Mouse (Mus musculus): ENCODE data around the gene Rai14. TPM values are rescaled to one million over a fixed set of nuclear protein-coding genes. Genes with fewer than 3 reads are reported as not detected.

The Rai14 gene
- polyA plus RNA-seq, 1 experiment from 2014 or later = 8.6 TPM

DNA sequence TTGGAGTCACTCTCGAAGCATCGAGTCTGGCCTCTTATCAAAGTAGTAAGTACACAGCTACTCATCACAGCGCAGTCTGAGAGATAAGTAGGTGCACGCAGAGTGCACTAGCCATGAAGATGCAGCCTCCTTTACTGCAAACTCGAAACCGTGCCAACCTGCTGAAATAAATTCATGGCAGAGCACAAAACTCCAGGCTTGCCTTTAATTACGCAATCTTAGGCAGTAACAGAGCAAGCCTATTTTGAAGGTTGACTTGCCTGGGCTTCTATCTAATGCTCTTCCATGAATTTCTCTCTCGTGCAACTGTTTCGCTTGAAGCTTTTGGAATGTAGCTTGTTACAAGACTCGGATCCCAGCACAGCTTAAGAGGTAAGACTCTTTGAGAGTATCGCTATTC lies 25.1 kb downstream of the Rai14 start:
- H3K4me2 ChIP-seq (ENCODE audit: low read length) = no peak overlapping the region
- H3K27ac ChIP-seq (ENCODE audit: low read length) = no peak overlapping the region

DNA sequence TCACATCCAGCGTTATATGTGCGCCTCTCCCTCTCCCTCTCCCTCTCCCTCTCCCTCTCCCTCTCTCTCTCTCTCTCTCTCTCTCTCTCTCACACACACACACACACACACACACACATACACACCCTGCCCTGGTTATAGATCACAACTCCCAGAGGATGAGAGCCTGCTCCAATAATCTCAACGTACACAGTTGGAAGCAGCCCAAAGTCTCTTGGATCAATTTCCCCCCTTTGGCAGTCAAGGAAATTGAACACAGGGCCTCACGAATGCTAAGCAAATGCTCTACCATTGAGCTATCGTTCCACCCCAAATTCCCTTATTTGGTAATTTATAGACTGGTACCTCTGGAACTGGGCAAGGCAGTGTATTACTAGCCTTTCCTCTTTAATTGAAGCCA lies 25.7 kb downstream of the Rai14 start:
- 92% methylated on average over 5 of the region's 5 CpGs for WGBS
- H3K4me3 ChIP-seq (ENCODE audit: low read depth, low read length) = no peak overlapping the region
- H3K9me3 ChIP-seq (replicated peaks; ENCODE audit: control insufficient read depth, low read length, poor library complexity, severe bottlenecking) = no peaks in the 10 kb centered on the region
- no peak overlapping the region for H3K27ac ChIP-seq (ENCODE audit: low read length)
- no peaks in the 10 kb centered on the region for H3K36me3 ChIP-seq (ENCODE audit: control insufficient read depth, insufficient read depth, low read length)
- H3K4me2 ChIP-seq (ENCODE audit: low read length) = no peak overlapping the region
- no peaks in the 10 kb centered on the region for H3K4me1 ChIP-seq (ENCODE audit: control insufficient read depth, insufficient read depth, low read length)
- H3K27me3 ChIP-seq (ENCODE audit: control insufficient read depth, insufficient read depth, low read depth, low read length) = no peaks in the 10 kb centered on the region
- ATAC-seq = no peak
- no peak overlapping the region for H3K9ac ChIP-seq (ENCODE audit: low read depth, low read length)

More for the DNA sequence above, 25.1 kb downstream of the Rai14 start:
- Histone ChIP-seq H3K27me3 (ENCODE audit: control insufficient read depth, insufficient read depth, low read depth, low read length) (no peaks in the 10 kb centered on the region), H3K4me3 (ENCODE audit: low read depth, low read length) (no peak overlapping the region), H3K36me3 (ENCODE audit: control insufficient read depth, insufficient read depth, low read length) (no peaks in the 10 kb centered on the region), H3K9ac (ENCODE audit: low read depth, low read length) (no peak overlapping the region), H3K4me1 (ENCODE audit: control insufficient read depth, insufficient read depth, low read length) (no peaks in the 10 kb centered on the region), H3K9me3 (replicated peaks; ENCODE audit: control insufficient read depth, low read length, poor library complexity, severe bottlenecking) (no peaks in the 10 kb centered on the region)
- no peak for ATAC-seq
- WGBS = 96% methylated on average over 11 of the region's 11 CpGs

DNA sequence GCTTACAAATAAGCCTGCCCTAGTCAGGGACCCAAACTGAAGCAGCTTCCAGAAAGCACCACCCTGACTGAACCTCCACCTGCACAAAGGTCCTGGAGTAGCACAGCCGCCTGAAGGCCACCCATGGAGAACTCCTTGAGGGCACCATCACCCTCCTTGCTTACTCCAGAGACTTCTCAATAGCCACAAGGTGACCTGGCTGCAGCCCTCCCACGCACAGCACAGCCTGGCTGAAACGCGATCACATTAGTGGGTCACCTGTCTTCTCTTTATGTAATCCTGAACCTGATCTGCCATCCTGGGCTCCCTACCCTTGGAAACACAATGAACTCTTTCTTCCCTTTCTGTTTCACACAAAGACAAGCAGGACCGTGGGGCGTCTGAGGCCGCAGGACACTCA lies 27.1 kb downstream of the Rai14 start:
- H3K27ac ChIP-seq (ENCODE audit: low read length) = no peak overlapping the region
- no peaks in the 10 kb centered on the region for H3K4me1 ChIP-seq (ENCODE audit: control insufficient read depth, insufficient read depth, low read length)
- H3K9ac ChIP-seq (ENCODE audit: low read depth, low read length) = no peak overlapping the region
- H3K9me3 ChIP-seq (replicated peaks; ENCODE audit: control insufficient read depth, low read length, poor library complexity, severe bottlenecking) = no peaks in the 10 kb centered on the region
- WGBS = 63% methylated on average over 7 of the region's 7 CpGs
- ATAC-seq = no peak
- no peaks in the 10 kb centered on the region for H3K36me3 ChIP-seq (ENCODE audit: control insufficient read depth, insufficient read depth, low read length)
- no peak overlapping the region for H3K4me2 ChIP-seq (ENCODE audit: low read length)
- H3K27me3 ChIP-seq (ENCODE audit: control insufficient read depth, insufficient read depth, low read depth, low read length) = no peaks in the 10 kb centered on the region
- H3K4me3 ChIP-seq (ENCODE audit: low read depth, low read length) = no peak overlapping the region

DNA sequence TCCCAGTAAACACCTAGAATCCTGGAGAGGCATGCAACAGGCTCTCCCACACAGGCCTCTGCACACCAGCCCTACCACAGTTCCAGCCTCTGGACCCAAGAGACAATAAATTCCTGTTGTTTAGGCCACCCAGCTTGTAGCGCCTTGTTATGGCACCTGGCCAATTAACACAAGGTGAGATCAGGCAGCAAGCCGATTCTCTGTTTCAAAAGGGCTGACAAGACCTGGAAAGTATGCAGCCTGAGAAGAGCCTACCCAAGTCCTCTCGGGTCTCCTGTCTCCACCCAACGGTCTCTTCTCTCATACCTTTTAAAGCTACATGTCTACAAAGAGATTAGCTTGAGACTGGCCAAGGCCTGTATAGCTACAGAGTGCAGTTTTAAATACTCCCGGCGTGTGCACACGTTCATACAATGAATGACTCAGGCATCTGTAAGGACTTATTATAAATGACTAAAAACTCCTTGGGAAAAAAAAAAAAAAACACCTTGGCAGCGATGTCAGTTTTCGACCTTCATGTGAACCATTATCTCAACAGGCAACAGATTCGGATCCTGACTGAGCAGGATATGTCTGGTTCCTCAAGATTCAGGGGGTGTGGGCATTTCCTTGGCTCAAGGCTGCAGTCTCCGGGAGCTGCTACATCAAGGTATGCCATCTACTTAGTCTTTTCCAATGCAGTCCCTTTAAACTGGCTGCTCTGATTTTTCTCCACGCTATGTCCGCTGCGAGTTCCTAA lies 28.6 kb downstream of the Rai14 start:
- H3K4me1 ChIP-seq (ENCODE audit: control insufficient read depth, insufficient read depth, low read length) = no peaks in the 10 kb centered on the region

DNA sequence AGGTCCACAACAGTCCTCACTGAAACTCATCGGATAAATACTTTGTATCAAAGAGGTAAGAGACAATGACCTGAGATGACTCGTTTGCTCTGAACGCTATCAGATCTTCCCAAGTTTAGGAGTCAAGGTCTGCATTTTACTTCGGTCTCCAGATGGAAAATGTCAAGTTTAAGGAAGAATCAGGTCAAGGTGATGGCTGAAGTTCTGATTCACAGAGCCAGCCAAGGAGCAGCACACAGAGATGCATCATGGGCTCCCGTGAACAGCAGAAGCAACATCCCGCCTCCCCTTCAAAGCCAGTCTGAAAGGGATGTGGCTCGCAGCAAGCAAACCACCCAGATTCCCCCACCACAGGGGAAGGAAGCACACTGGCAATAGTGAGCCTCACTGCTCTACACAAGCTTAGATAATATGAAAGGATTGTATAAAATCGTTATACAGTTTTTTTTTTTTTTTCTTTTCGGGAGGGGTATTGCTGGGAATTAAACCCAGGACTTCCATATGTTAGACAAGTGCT lies 30.7 kb downstream of the Rai14 start:
- WGBS = 92% methylated on average over 9 of the region's 9 CpGs
- H3K4me3 ChIP-seq (ENCODE audit: low read depth, low read length) = no peak overlapping the region
- no peak overlapping the region for H3K27ac ChIP-seq (ENCODE audit: low read length)
- H3K4me2 ChIP-seq (ENCODE audit: low read length) = no peak overlapping the region
- no peaks in the 10 kb centered on the region for H3K4me1 ChIP-seq (ENCODE audit: control insufficient read depth, insufficient read depth, low read length)
- H3K9me3 ChIP-seq (replicated peaks; ENCODE audit: control insufficient read depth, low read length, poor library complexity, severe bottlenecking) = no peaks in the 10 kb centered on the region
- H3K27me3 ChIP-seq (ENCODE audit: control insufficient read depth, insufficient read depth, low read depth, low read length) = no peaks in the 10 kb centered on the region
- no peak for ATAC-seq
- no peaks in the 10 kb centered on the region for H3K36me3 ChIP-seq (ENCODE audit: control insufficient read depth, insufficient read depth, low read length)
- no peak overlapping the region for H3K9ac ChIP-seq (ENCODE audit: low read depth, low read length)

More for the DNA sequence above, 28.6 kb downstream of the Rai14 start:
- no peaks in the 10 kb centered on the region for H3K9me3 ChIP-seq (replicated peaks; ENCODE audit: control insufficient read depth, low read length, poor library complexity, severe bottlenecking)
- H3K9ac ChIP-seq (ENCODE audit: low read depth, low read length) = no peak overlapping the region
- no peak overlapping the region for H3K27ac ChIP-seq (ENCODE audit: low read length)
- no peak overlapping the region for H3K4me3 ChIP-seq (ENCODE audit: low read depth, low read length)
- H3K4me2 ChIP-seq (ENCODE audit: low read length) = no peak overlapping the region
- H3K27me3 ChIP-seq (ENCODE audit: control insufficient read depth, insufficient read depth, low read depth, low read length) = no peaks in the 10 kb centered on the region
- no peak for ATAC-seq
- WGBS = 90% methylated on average over 14 of the region's 14 CpGs
- H3K36me3 ChIP-seq (ENCODE audit: control insufficient read depth, insufficient read depth, low read length) = no peaks in the 10 kb centered on the region

DNA sequence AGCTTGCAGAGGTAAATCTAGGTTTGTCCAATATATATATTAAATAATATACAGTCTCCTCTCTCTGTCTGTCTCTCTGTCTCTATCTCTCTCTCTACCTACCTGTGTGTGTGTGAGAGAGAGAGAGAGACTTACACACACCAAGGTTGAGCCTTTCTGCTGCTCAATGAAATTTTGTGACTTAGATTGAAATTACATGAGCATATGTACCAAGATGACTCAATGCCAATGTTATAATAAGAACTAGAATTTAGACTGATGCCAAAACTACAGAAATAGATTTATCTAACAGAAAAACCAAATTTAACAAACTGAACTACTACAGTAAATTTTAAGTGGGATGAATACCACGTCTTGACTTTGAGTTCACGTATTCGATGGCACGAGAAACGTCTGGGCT lies 33.9 kb downstream of the Rai14 start:
- no peak overlapping the region for H3K27ac ChIP-seq (ENCODE audit: low read length)
- ATAC-seq = no peak
- WGBS = 94% methylated on average over 5 of the region's 5 CpGs

DNA sequence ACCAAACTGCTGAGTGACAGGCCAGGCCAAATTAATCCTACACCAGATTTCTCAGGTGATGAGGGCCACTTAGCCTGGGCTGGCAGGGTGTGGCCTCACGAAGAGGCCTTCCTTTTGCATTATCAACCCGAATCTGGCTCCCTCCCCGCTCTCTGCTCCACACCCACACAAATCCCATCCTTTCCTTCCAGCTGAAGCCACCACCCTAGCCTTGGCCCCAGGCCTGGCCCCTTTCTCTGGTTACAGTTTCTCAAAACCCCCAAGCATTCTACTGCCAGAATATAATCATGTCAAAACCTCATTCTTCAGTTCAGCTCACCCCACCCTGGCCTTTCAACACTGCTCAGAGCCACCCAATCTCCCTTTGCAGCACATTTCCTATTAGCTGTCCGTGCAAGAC lies 34.9 kb downstream of the Rai14 start:
- H3K27ac ChIP-seq (ENCODE audit: low read length) = no peak overlapping the region
- no peak overlapping the region for H3K4me2 ChIP-seq (ENCODE audit: low read length)
- no peaks in the 10 kb centered on the region for H3K27me3 ChIP-seq (ENCODE audit: control insufficient read depth, insufficient read depth, low read depth, low read length)
- no peak overlapping the region for H3K4me3 ChIP-seq (ENCODE audit: low read depth, low read length)
- WGBS = 81% methylated on average over 4 of the region's 4 CpGs
- H3K9ac ChIP-seq (ENCODE audit: low read depth, low read length) = no peak overlapping the region
- no peaks in the 10 kb centered on the region for H3K9me3 ChIP-seq (replicated peaks; ENCODE audit: control insufficient read depth, low read length, poor library complexity, severe bottlenecking)
- no peaks in the 10 kb centered on the region for H3K4me1 ChIP-seq (ENCODE audit: control insufficient read depth, insufficient read depth, low read length)
- no peaks in the 10 kb centered on the region for H3K36me3 ChIP-seq (ENCODE audit: control insufficient read depth, insufficient read depth, low read length)
- no peak; the same call in 1 of the 2 replicates for ATAC-seq

More for the DNA sequence above, 33.9 kb downstream of the Rai14 start:
- Histone ChIP-seq H3K36me3 (ENCODE audit: control insufficient read depth, insufficient read depth, low read length) (no peaks in the 10 kb centered on the region), H3K4me3 (ENCODE audit: low read depth, low read length) (no peak overlapping the region), H3K4me2 (ENCODE audit: low read length) (no peak overlapping the region), H3K9me3 (replicated peaks; ENCODE audit: control insufficient read depth, low read length, poor library complexity, severe bottlenecking) (no peaks in the 10 kb centered on the region), H3K4me1 (ENCODE audit: control insufficient read depth, insufficient read depth, low read length) (no peaks in the 10 kb centered on the region), H3K9ac (ENCODE audit: low read depth, low read length) (no peak overlapping the region), H3K27me3 (ENCODE audit: control insufficient read depth, insufficient read depth, low read depth, low read length) (no peaks in the 10 kb centered on the region)

DNA sequence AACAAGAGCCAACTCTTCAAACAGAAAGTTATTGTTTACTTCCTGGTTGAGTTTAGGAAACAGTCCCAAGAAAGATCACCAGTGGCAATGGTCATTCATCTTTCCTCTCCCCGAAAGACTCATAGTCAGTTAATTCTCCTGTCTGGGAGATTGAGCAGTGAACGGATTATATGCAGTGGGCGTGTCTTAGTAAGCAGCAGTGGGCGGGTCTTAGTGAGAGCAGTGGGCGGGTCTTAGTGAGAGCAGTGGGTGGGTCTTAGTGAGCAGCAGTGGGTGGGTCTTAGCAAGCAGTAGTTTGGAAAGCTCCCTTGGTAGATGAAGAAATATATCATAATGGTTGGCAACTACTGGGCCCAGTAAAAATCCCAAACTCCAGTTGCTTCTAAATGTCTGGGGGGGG lies 38.6 kb downstream of the Rai14 start:
- no peak overlapping the region for H3K9ac ChIP-seq (ENCODE audit: low read depth, low read length)
- WGBS = 85% methylated on average over 5 of the region's 5 CpGs
- H3K27me3 ChIP-seq (ENCODE audit: control insufficient read depth, insufficient read depth, low read depth, low read length) = no peaks in the 10 kb centered on the region
- no peak for ATAC-seq
- no peaks in the 10 kb centered on the region for H3K9me3 ChIP-seq (replicated peaks; ENCODE audit: control insufficient read depth, low read length, poor library complexity, severe bottlenecking)
- H3K4me2 ChIP-seq (ENCODE audit: low read length) = no peak overlapping the region
- no peaks in the 10 kb centered on the region for H3K4me1 ChIP-seq (ENCODE audit: control insufficient read depth, insufficient read depth, low read length)
- no peak overlapping the region for H3K4me3 ChIP-seq (ENCODE audit: low read depth, low read length)
- no peaks in the 10 kb centered on the region for H3K36me3 ChIP-seq (ENCODE audit: control insufficient read depth, insufficient read depth, low read length)
- H3K27ac ChIP-seq (ENCODE audit: low read length) = no peak overlapping the region

DNA sequence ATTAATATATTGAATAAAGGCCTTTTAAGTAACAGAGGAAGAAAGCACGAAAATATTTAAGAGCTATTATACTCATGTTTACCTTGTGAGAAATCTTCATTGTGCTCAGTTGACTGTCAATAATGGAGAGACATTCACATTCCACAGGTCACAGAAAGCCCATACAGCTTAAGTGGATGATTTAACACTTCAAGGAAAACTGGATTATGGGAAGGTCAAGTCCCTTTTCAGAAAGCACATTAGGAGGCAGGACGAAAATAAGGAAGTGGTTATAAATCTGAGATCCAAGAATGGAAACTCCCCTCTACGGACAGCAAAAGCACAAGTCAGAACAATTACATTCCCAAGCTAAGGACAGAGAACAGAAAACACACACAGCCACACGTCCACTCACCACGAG lies 41.5 kb downstream of the Rai14 start:
- H3K27ac ChIP-seq (ENCODE audit: low read length) = no peak overlapping the region
- H3K36me3 ChIP-seq (ENCODE audit: control insufficient read depth, insufficient read depth, low read length) = no peaks in the 10 kb centered on the region
- 48% methylated on average over 5 of the region's 5 CpGs for WGBS
- H3K4me3 ChIP-seq (ENCODE audit: low read depth, low read length) = no peak overlapping the region
- no peaks in the 10 kb centered on the region; the same call in none of the 2 replicates for H3K4me1 ChIP-seq (ENCODE audit: control insufficient read depth, insufficient read depth, low read length)
- H3K9ac ChIP-seq (ENCODE audit: low read depth, low read length) = no peak overlapping the region
- H3K27me3 ChIP-seq (ENCODE audit: control insufficient read depth, insufficient read depth, low read depth, low read length) = no peaks in the 10 kb centered on the region
- ATAC-seq = no peak
- H3K9me3 ChIP-seq (replicated peaks; ENCODE audit: control insufficient read depth, low read length, poor library complexity, severe bottlenecking) = no peaks in the 10 kb centered on the region
- H3K4me2 ChIP-seq (ENCODE audit: low read length) = no peak overlapping the region

All from midbrain, embryonic 16.5 days (tissue).